ENCODE assay signal across 8 mouse cellular contexts in the genomic region with DNA sequence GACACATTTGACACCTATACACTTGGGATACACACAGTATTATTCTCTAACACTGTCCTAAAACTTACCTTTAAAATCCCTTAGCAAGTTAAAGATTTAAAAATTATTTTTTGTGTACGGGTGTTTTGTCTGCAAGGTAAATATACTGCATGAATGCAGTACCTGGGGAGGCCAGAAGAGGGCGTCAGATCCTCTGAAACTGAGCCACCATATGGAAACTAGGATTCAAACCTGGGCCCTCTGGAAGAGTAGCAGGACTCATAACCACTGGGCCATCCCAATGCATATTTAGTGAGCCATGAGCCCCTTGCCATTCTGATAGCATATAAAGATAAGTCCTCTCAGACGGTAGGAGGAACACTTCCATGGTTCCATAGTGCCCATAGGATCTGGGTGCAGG. TPM values are rescaled to one million over a fixed set of nuclear protein-coding genes. Genes with fewer than 3 reads are reported as not detected.
DNase-seq lines count a peak whose midpoint lies in the region; ATAC-seq and TF ChIP-seq lines count a peak whose summit lies in the region.

No protein-coding gene starts in this region.

- peak; percentile 30 for DNase-seq in adrenal gland, adult 2 months
- DNase-seq in adrenal gland, adult 8-10 months: no peak
- peak; percentile 42 for DNase-seq in neural tube, embryonic 10.5 days (ENCODE audit: extremely low spot score, low spot score)
- peak; percentile 68 for DNase-seq in limb, embryonic 11.5 days (ENCODE audit: low spot score)
- no peak for DNase-seq in gastrocnemius, postnatal 14 days

- peaks cover 9% of the 10 kb centered on the region; the same call in 1 of the 2 replicates for H3K4me1 ChIP-seq in neural tube, embryonic 15.5 days
- peaks cover 7% of the 10 kb centered on the region for H3K4me1 ChIP-seq in embryonic fibroblast, embryonic 13.5 days (ENCODE audit: control insufficient read depth, insufficient read depth, low read length)
- H3K4me1 ChIP-seq in limb, embryonic 11.5 days (ENCODE audit: control insufficient read depth, insufficient read depth, low read length): peaks cover 15% of the 10 kb centered on the region; the same call in 1 of the 2 replicates
- peaks cover 20% of the 10 kb centered on the region for H3K4me1 ChIP-seq in stomach, embryonic 15.5 days

- no peak overlapping the region for H3K4me2 ChIP-seq in neural tube, embryonic 15.5 days
- no peak overlapping the region for H3K4me2 ChIP-seq in limb, embryonic 11.5 days (ENCODE audit: low read depth, severe bottlenecking)
- H3K4me2 ChIP-seq in stomach, embryonic 15.5 days: no peak overlapping the region

- no peak overlapping the region for H3K4me3 ChIP-seq in neural tube, embryonic 15.5 days (replicated peaks)
- no peak overlapping the region for H3K4me3 ChIP-seq in embryonic fibroblast, embryonic 13.5 days (ENCODE audit: insufficient read depth, low read length)
- H3K4me3 ChIP-seq in limb, embryonic 11.5 days (ENCODE audit: low read depth, low read length): no peak overlapping the region
- no peak overlapping the region for H3K4me3 ChIP-seq in stomach, embryonic 15.5 days (replicated peaks)

- no peaks in the 10 kb centered on the region for H3K36me3 ChIP-seq in neural tube, embryonic 15.5 days
- H3K36me3 ChIP-seq in limb, embryonic 11.5 days (ENCODE audit: control insufficient read depth, insufficient read depth, low read length): peaks cover 6% of the 10 kb centered on the region; the same call in 1 of the 2 replicates
- H3K36me3 ChIP-seq in stomach, embryonic 15.5 days: no peaks in the 10 kb centered on the region

- no peak overlapping the region for H3K9ac ChIP-seq in neural tube, embryonic 15.5 days (replicated peaks)
- no peak overlapping the region for H3K9ac ChIP-seq in limb, embryonic 11.5 days (ENCODE audit: low read length)
- H3K9ac ChIP-seq in stomach, embryonic 15.5 days: no peak overlapping the region

- H3K27me3 ChIP-seq in neural tube, embryonic 15.5 days (replicated peaks): no peaks in the 10 kb centered on the region
- H3K27me3 ChIP-seq in limb, embryonic 11.5 days (ENCODE audit: control insufficient read depth, insufficient read depth, low read length): no peaks in the 10 kb centered on the region
- H3K27me3 ChIP-seq in stomach, embryonic 15.5 days (replicated peaks): no peaks in the 10 kb centered on the region

- no peaks in the 10 kb centered on the region for H3K9me3 ChIP-seq in neural tube, embryonic 15.5 days (replicated peaks)
- H3K9me3 ChIP-seq in limb, embryonic 11.5 days (ENCODE audit: control insufficient read depth, low read length): no peaks in the 10 kb centered on the region
- no peaks in the 10 kb centered on the region for H3K9me3 ChIP-seq in stomach, embryonic 15.5 days

- intact Hi-C loops in gastrocnemius, postnatal 14 days (cut with DNase I; ENCODE audit: low total_unique reads): no loop called here

- TF ChIP-seq CTCF in embryonic fibroblast, embryonic 13.5 days (IDR thresholded peaks at IDR 0.05; ENCODE audit: borderline replicate concordance, insufficient read depth, low read length): no peak

- WGBS in neural tube, embryonic 15.5 days: 51% methylated on average over 3 of the region's 3 CpGs
- WGBS in limb, embryonic 11.5 days: 53% methylated on average over 3 of the region's 3 CpGs
- WGBS in stomach, embryonic 15.5 days: 55% methylated on average over 3 of the region's 3 CpGs

- no peak for ATAC-seq in neural tube, embryonic 15.5 days (ENCODE audit: low FRiP score)
- peak; percentile 15; the same call in 1 of the 2 replicates for ATAC-seq in limb, embryonic 11.5 days (ENCODE audit: insufficient number of reproducible peaks, low FRiP score, low TSS enrichment, low read depth)
- no peak for ATAC-seq in stomach, embryonic 15.5 days (ENCODE audit: insufficient read depth, low FRiP score, low read depth)

- TF ChIP-seq POLR2A in embryonic fibroblast, embryonic 13.5 days (IDR thresholded peaks at IDR 0.05; ENCODE audit: low read depth, low read length): no peak

- no peak overlapping the region; the same call in 1 of the 2 replicates for H3K27ac ChIP-seq in neural tube, embryonic 15.5 days (replicated peaks)
- H3K27ac ChIP-seq in embryonic fibroblast, embryonic 13.5 days (ENCODE audit: insufficient read depth, low read length): peak overlapping the region; percentile 48; the same call in 1 of the 2 replicates
- peak overlapping the region; percentile 53; the same call in 1 of the 2 replicates for H3K27ac ChIP-seq in limb, embryonic 11.5 days (replicated peaks; ENCODE audit: low read depth, low read length)
- H3K27ac ChIP-seq in stomach, embryonic 15.5 days: peak overlapping the region; percentile 42

RNA-seq across cellular contexts. Expression of gene Rftn2, which starts 33.8 kb away (rescaled TPM):
- 10 to 100 TPM; 13.5 to 27.1 TPM for total RNA-seq in adrenal gland, adult 2 months (2021)
- 2.0 and 2.1 TPM in 2 replicates for polyA plus RNA-seq in adrenal gland, adult 2 months (2012; rRNA removed)
- 10 to 100 TPM; 20.8 to 37.2 (median 30.9) TPM for total RNA-seq in adrenal gland, adult 8-10 months (2022)
- 9.7 and 9.9 TPM in 2 replicates for polyA plus RNA-seq in neural tube, embryonic 15.5 days (2015; fragmentation: Nextera tagmentation; extraction: Ambion mirVana)
- 10.4 and 14.3 TPM in 2 replicates for polyA plus RNA-seq in embryonic fibroblast, embryonic 13.5 days (2011; ENCODE audit: insufficient read length, low read depth, missing spikeins)
- polyA plus RNA-seq in limb, embryonic 11.5 days (2014; fragmentation: Nextera tagmentation; extraction: Ambion mirVana): 26.7 and 30.0 TPM in 2 replicates
- polyA plus RNA-seq in stomach, embryonic 15.5 days (2015; fragmentation: Nextera tagmentation; extraction: Ambion mirVana): 8.6 and 9.0 TPM in 2 replicates
- 1 to 10 TPM; 8.8 to 9.2 TPM for total RNA-seq in gastrocnemius, postnatal 14 days (2021)

RNA-seq across cellular contexts. Expression of gene Mars2, which starts 44.2 kb away (rescaled TPM):
- 1 to 10 TPM; 5.4 to 6.6 TPM for total RNA-seq in adrenal gland, adult 2 months (2021)
- polyA plus RNA-seq in adrenal gland, adult 2 months (2012; rRNA removed): 4.2 and 4.5 TPM in 2 replicates
- total RNA-seq in adrenal gland, adult 8-10 months (2022): 1 to 10 TPM; 6.3 to 7.4 (median 7.0) TPM
- polyA plus RNA-seq in neural tube, embryonic 15.5 days (2015; fragmentation: Nextera tagmentation; extraction: Ambion mirVana): 2.4 and 2.5 TPM in 2 replicates
- polyA plus RNA-seq in embryonic fibroblast, embryonic 13.5 days (2011; ENCODE audit: insufficient read length, low read depth, missing spikeins): 3.4 and 3.5 TPM in 2 replicates
- 2.4 and 2.8 TPM in 2 replicates for polyA plus RNA-seq in limb, embryonic 11.5 days (2014; fragmentation: Nextera tagmentation; extraction: Ambion mirVana)
- polyA plus RNA-seq in stomach, embryonic 15.5 days (2015; fragmentation: Nextera tagmentation; extraction: Ambion mirVana): 3.4 and 3.6 TPM in 2 replicates
- 1 to 10 TPM; 3.7 to 3.8 TPM for total RNA-seq in gastrocnemius, postnatal 14 days (2021)

Comparison
In these comparisons a context has a peak if more than half of its experiments do, and no peak if none do; other contexts are left out.
1. DNase-seq: peak in adrenal gland, adult 2 months (single experiment), neural tube, embryonic 10.5 days (single experiment) and limb, embryonic 11.5 days (single experiment); none in adrenal gland, adult 8-10 months (single experiment) and gastrocnemius, postnatal 14 days (single experiment).